Mouse (Mus musculus) MEL (cell line): ENCODE data around the gene Sh2b3. TPM values are rescaled to one million over a fixed set of nuclear protein-coding genes. Genes with fewer than 3 reads are reported as not detected.

ENCODE experiments used
- DNase-seq: peaks from one replicate; pipeline ENCODE4 v3.0.0; 2011; ENCODE audit warnings: low read depth, low spot score
- H3K27ac ChIP-seq: 2 replicates; pipeline ENCODE4 v1.5.1; 2012; ENCODE audit warnings: low read depth, mild to moderate bottlenecking, control low read depth, low read length, moderate library complexity; ENCODE audit not compliant: control insufficient read depth
- H3K27me3 ChIP-seq, 2 experiments: fragments of 150-350 bp in 1 of 2; sonication (generic) in 1 of 2; 2 replicates each; pipeline ENCODE4 v1.6.1; 2012; ENCODE audit warnings: low read length in 2 of 2, mild to moderate bottlenecking in 2 of 2, improper control_type of control experiment in 1 of 2, moderate library complexity in 1 of 2; ENCODE audit not compliant: insufficient read depth in 2 of 2, control insufficient read depth in 1 of 2
- H3K36me3 ChIP-seq, 2 experiments: 2 replicates each; pipeline ENCODE4 v1.6.1; 2012 to 2014; ENCODE audit warnings: low read length in 2 of 2, improper control_type of control experiment in 1 of 2, inconsistent platforms in 1 of 2, mild to moderate bottlenecking in 1 of 2; ENCODE audit not compliant: insufficient read depth in 2 of 2, control insufficient read depth in 1 of 2
- H3K4me1 ChIP-seq, 2 experiments: fragments of 150-350 bp in 1 of 2; sonication (generic) in 1 of 2; 2 replicates each; pipeline ENCODE4 v1.6.1; 2012; ENCODE audit warnings: low read length in 2 of 2, improper control_type of control experiment in 1 of 2, mild to moderate bottlenecking in 1 of 2; ENCODE audit not compliant: insufficient read depth in 2 of 2, control insufficient read depth in 1 of 2
- H3K4me3 ChIP-seq, 2 experiments: fragments of 150-350 bp in 1 of 2; sonication (generic) in 1 of 2; 2 replicates each; pipeline ENCODE4 v1.5.1; 2012; ENCODE audit warnings: low read depth in 2 of 2, low read length in 2 of 2, mild to moderate bottlenecking in 2 of 2, moderate library complexity in 2 of 2, control low read depth in 1 of 2, improper control_type of control experiment in 1 of 2; ENCODE audit not compliant: control insufficient read depth in 1 of 2, insufficient read depth in 1 of 2
- H3K79me2 ChIP-seq: 2 replicates; pipeline ENCODE4 v1.6.1; 2012; ENCODE audit warnings: mild to moderate bottlenecking, low read length, moderate library complexity; ENCODE audit not compliant: control insufficient read depth, poor library complexity, insufficient read depth
- H3K9ac ChIP-seq: 2 replicates; pipeline ENCODE4 v1.6.1; 2012; ENCODE audit warnings: low read depth, mild to moderate bottlenecking, control low read depth, low read length, moderate library complexity; ENCODE audit not compliant: control insufficient read depth, poor library complexity, severe bottlenecking
- H3K9me3 ChIP-seq: fragments of 150-350 bp; sonication (generic); replicated peaks from 2 replicates; pipeline ENCODE4 v1.6.1; 2012; ENCODE audit warnings: mild to moderate bottlenecking, low read length, improper control_type of control experiment, moderate library complexity; ENCODE audit not compliant: insufficient read depth
- CHD2 ChIP-seq: IDR thresholded peaks from 2 replicates; pipeline ENCODE4 v1.6.1; 2011; ENCODE audit warnings: low read length, improper control_type of control experiment
- CTCF ChIP-seq, 3 experiments: IDR thresholded peaks in 2 of 3; conservative IDR thresholded peaks in 1 of 3; 2 replicates each; pipeline ENCODE4 v1.5.1; 2011 to 2012; ENCODE audit warnings: low read length in 3 of 3, low read depth in 2 of 3, mild to moderate bottlenecking in 2 of 3, improper control_type of control experiment in 1 of 3, inconsistent platforms in 1 of 3, mixed read lengths in 1 of 3, moderate library complexity in 1 of 3; ENCODE audit not compliant: control insufficient read depth in 1 of 3, insufficient read depth in 1 of 3, poor library complexity in 1 of 3, severe bottlenecking in 1 of 3
- EP300 ChIP-seq, 2 experiments: IDR thresholded peaks; 2 replicates each; pipeline ENCODE4 v1.6.1; 2011; ENCODE audit warnings: improper control_type of control experiment in 2 of 2, low read length in 2 of 2, low read depth in 1 of 2, mild to moderate bottlenecking in 1 of 2
- ETS1 ChIP-seq: IDR thresholded peaks from 2 replicates; pipeline ENCODE4 v1.6.1; 2012; ENCODE audit warnings: low read depth, mild to moderate bottlenecking, inconsistent platforms, low read length, improper control_type of control experiment, moderate library complexity
- GABPA ChIP-seq: IDR thresholded peaks from 2 replicates; pipeline ENCODE4 v1.6.1; 2012; ENCODE audit warnings: low read depth, mild to moderate bottlenecking, inconsistent platforms, low read length, improper control_type of control experiment, moderate library complexity
- GATA1 ChIP-seq: IDR thresholded peaks from 2 replicates; pipeline ENCODE4 v1.6.1; 2011; ENCODE audit warnings: low read depth, low read length, improper control_type of control experiment
- JUND ChIP-seq: IDR thresholded peaks from 2 replicates; pipeline ENCODE4 v1.6.1; 2011; ENCODE audit warnings: low read depth, mild to moderate bottlenecking, improper control_type of control experiment, low read length
- KAT2A ChIP-seq: conservative IDR thresholded peaks from 2 replicates; pipeline ENCODE4 v1.6.1; 2012; ENCODE audit warnings: low read depth, low read length, improper control_type of control experiment, inconsistent platforms
- MAFK ChIP-seq: IDR thresholded peaks from 2 replicates; pipeline ENCODE4 v1.6.1; 2011; ENCODE audit warnings: low read depth, mild to moderate bottlenecking, low read length, improper control_type of control experiment, borderline replicate concordance
- MAZ ChIP-seq: IDR thresholded peaks from 2 replicates; pipeline ENCODE4 v1.6.1; 2012; ENCODE audit warnings: low read depth, mild to moderate bottlenecking, inconsistent platforms, low read length, improper control_type of control experiment
- MXI1 ChIP-seq: IDR thresholded peaks from 2 replicates; pipeline ENCODE4 v1.6.1; 2011; ENCODE audit warnings: mild to moderate bottlenecking, low read depth, low read length, improper control_type of control experiment
- MYC ChIP-seq: IDR thresholded peaks from 2 replicates; pipeline ENCODE4 v1.6.1; 2011; ENCODE audit warnings: low read depth, mild to moderate bottlenecking, low read length, improper control_type of control experiment, moderate library complexity
- NELFE ChIP-seq: IDR thresholded peaks from 2 replicates; pipeline ENCODE4 v1.6.1; 2011; ENCODE audit warnings: low read depth, low read length, improper control_type of control experiment
- POLR2AphosphoS5 ChIP-seq: IDR thresholded peaks from 2 replicates; pipeline ENCODE4 v1.6.1; 2012; ENCODE audit warnings: low read depth, borderline replicate concordance, mild to moderate bottlenecking, inconsistent platforms, low read length, moderate library complexity, mixed read lengths
- RAD21 ChIP-seq: IDR thresholded peaks from 2 replicates; pipeline ENCODE4 v1.6.1; 2011; ENCODE audit warnings: mild to moderate bottlenecking, low read depth, low read length, improper control_type of control experiment
- RCOR1 ChIP-seq: IDR thresholded peaks from 2 replicates; pipeline ENCODE4 v1.6.1; 2012; ENCODE audit warnings: low read depth, mild to moderate bottlenecking, inconsistent platforms, low read length, improper control_type of control experiment
- SMC3 ChIP-seq: IDR thresholded peaks from 2 replicates; pipeline ENCODE4 v1.6.1; 2011; ENCODE audit warnings: low read depth, low read length, improper control_type of control experiment
- TAL1 ChIP-seq: IDR thresholded peaks from 2 replicates; pipeline ENCODE4 v1.6.1; 2012; ENCODE audit warnings: mild to moderate bottlenecking, inconsistent platforms, low read length, moderate library complexity, mixed read lengths
- TCF12 ChIP-seq: IDR thresholded peaks from 2 replicates; pipeline ENCODE4 v1.6.1; 2014; ENCODE audit warnings: low read depth, mild to moderate bottlenecking, inconsistent platforms, low read length, improper control_type of control experiment, moderate library complexity
- UBTF ChIP-seq: IDR thresholded peaks from 2 replicates; pipeline ENCODE4 v1.6.1; 2012; ENCODE audit warnings: low read depth, mild to moderate bottlenecking, inconsistent platforms, low read length, improper control_type of control experiment, moderate library complexity, borderline replicate concordance; ENCODE audit not compliant: insufficient read depth
- USF1 ChIP-seq: IDR thresholded peaks from 2 replicates; pipeline ENCODE4 v1.6.1; 2014; ENCODE audit warnings: low read depth, mild to moderate bottlenecking, inconsistent platforms, low read length, improper control_type of control experiment, moderate library complexity
- USF2 ChIP-seq, 2 experiments: IDR thresholded peaks; 2 replicates each; pipeline ENCODE4 v1.6.1; 2011 to 2012; ENCODE audit warnings: improper control_type of control experiment in 2 of 2, low read length in 2 of 2, borderline replicate concordance in 1 of 2, inconsistent platforms in 1 of 2, low read depth in 1 of 2, mild to moderate bottlenecking in 1 of 2; ENCODE audit not compliant: insufficient read depth in 1 of 2
- ZC3H11A ChIP-seq: IDR thresholded peaks from 2 replicates; pipeline ENCODE4 v1.6.1; 2012; ENCODE audit warnings: low read depth, mild to moderate bottlenecking, inconsistent platforms, low read length, improper control_type of control experiment
- ZKSCAN1 ChIP-seq: IDR thresholded peaks from 2 replicates; pipeline ENCODE4 v1.6.1; 2012; ENCODE audit warnings: low read depth, mild to moderate bottlenecking, inconsistent platforms, low read length, improper control_type of control experiment, moderate library complexity
- ZMIZ1 ChIP-seq: IDR thresholded peaks from 2 replicates; pipeline ENCODE4 v1.6.1; 2012; ENCODE audit warnings: low read depth, mild to moderate bottlenecking, inconsistent platforms, low read length, improper control_type of control experiment, moderate library complexity
- polyA plus RNA-seq, 2 experiments: library from polyadenylated mRNA; stranded (reverse) in 1 of 2; unstranded in 1 of 2; fragments of >175 nt in 1 of 2; fragments of >200 nt in 1 of 2; gene quantifications; 2 replicates each; pipeline versions ENCODE4 v1.2.1 to v1.2.4; 2012; ENCODE audit warnings: low replicate concordance in 2 of 2, low read depth in 1 of 2; ENCODE audit not compliant: insufficient read length in 2 of 2, insufficient read depth in 1 of 2, missing spikeins in 1 of 2
- total RNA-seq: library from RNA; depleted of rRNA; stranded (reverse); fragments of 300-350 nt; gene quantifications from 2 replicates; pipeline ENCODE4 v1.2.3, GENCODE M21; 2012

Sh2b3 gene
- total and polyA plus RNA-seq, 3 experiments: 14.0 to 43.2 TPM; not detected in 1

DNA sequence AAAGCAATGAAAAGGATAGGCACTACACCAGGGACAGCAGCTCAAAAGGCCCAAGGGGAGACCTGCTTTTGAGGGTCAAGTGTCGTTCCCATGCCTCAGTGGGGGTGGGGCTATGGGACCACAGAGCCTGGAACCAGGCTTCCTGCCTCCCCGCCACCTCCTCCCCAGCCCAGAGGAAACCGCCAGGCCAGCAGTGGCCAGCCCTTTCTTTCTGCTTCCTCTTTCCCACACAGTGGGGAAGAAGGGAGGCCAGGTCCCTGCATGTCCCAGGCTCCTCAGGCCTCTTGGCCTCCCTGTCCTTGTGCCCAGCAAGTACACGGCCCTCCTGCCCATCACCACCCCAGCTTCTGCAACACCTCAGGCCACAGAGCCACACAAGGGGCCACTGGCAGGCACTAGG lies 13.3 kb downstream of the Sh2b3 start:
- Histone ChIP-seq H3K4me1 (no peaks in the 10 kb centered on the region), H3K27ac (no peak overlapping the region), H3K27me3 (no peaks in the 10 kb centered on the region), H3K9ac (no peak overlapping the region), H3K9me3 (no peaks in the 10 kb centered on the region), H3K4me3 (no peak overlapping the region)
- no peak for DNase-seq
- TF ChIP-seq MAFK: no peak
- no peak for TF ChIP-seq ETS1
- no peak for TF ChIP-seq USF1
- TF ChIP-seq KAT2A: no peak
- TF ChIP-seq, all 39 proteins: peak for 0
- H3K36me3 ChIP-seq: peaks cover 0 to 13% of the 10 kb centered on the region in 2 experiments
- peaks cover 4% of the 10 kb centered on the region; the same call in 1 of the 2 replicates for H3K79me2 ChIP-seq

DNA sequence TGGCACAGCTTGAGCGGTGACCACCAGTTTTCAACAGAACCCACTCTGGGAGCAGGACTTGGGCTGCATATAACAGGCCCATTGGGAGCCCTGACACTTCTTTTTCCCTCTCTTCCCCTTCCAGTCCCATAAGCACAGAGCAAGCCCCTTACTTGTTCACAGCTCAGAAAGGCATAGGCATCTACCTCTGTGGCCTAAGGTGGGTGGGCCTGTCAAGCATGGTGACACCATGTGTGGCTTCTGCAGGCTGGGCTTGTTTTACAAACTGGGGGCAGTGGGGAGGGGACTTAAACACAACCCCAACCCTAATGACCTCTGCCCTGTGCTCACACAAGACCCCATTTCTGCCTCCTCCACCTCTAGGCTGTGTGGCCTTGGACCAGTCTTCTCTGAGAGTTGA lies 13.8 kb downstream of the Sh2b3 start:
- no peak overlapping the region for H3K27ac ChIP-seq
- H3K27me3 ChIP-seq: no peaks in the 10 kb centered on the region
- H3K4me1 ChIP-seq: no peaks in the 10 kb centered on the region
- H3K4me3 ChIP-seq: no peak overlapping the region
- no peak for TF ChIP-seq TCF12
- TF ChIP-seq USF1: no peak
- TF ChIP-seq ZMIZ1: no peak
- no peak for TF ChIP-seq MAZ
- TF ChIP-seq JUND: no peak
- TF ChIP-seq MYC: no peak
- TF ChIP-seq ZKSCAN1: no peak
- no peak for TF ChIP-seq GATA1
- TF ChIP-seq POLR2AphosphoS5: no peak
- TF ChIP-seq MXI1: no peak
- TF ChIP-seq, all 39 proteins: peak for 0
- H3K9me3 ChIP-seq: no peaks in the 10 kb centered on the region
- no peak for DNase-seq
- peaks cover 0 to 15% of the 10 kb centered on the region in 2 experiments for H3K36me3 ChIP-seq
- H3K79me2 ChIP-seq: peaks cover 4% of the 10 kb centered on the region; the same call in 1 of the 2 replicates
- H3K9ac ChIP-seq: no peak overlapping the region

DNA sequence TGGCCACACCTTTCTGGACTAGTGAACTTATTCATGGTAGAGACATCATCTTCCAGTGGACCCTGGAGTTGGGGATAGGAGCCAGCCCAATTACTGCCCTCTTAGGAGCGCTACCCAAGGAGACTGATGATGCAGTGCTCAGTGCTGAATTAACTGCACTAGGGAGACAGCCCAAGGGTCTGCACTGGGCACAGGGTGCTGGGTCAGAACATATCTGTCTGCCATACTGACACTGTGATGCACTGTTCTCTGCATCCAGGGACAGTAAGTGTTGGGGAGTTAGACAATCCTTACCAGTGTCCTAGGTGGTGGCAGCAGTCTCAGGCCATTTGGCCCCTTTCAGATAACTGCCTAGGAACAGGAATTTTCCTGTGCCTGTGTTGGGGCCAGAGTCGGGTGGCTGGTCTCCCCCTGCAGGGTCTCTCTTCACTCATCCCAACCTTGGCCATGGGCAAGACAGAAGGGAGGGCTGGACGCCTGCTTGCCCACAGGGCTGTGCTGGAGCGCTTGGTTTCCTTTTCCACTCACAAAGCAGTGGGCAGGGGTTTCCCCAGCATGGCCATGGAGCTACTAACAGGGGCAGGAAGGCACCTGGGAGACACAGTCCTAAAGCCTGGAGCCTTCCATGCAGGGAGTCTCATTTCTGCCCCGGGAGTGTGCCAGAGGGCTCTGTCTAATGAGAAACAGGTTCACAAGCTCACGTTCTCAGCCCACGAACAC lies 14.5 kb downstream of the Sh2b3 start:
- Histone ChIP-seq H3K4me3 (no peak overlapping the region), H3K4me1 (no peaks in the 10 kb centered on the region), H3K9ac (no peak overlapping the region), H3K27me3 (no peaks in the 10 kb centered on the region), H3K27ac (no peak overlapping the region), H3K79me2 (no peaks in the 10 kb centered on the region), H3K9me3 (no peaks in the 10 kb centered on the region), H3K36me3 (peaks cover 0 to 15% of the 10 kb centered on the region in 2 experiments)
- DNase-seq: no peak
- TF ChIP-seq CHD2 (no peak), MAFK (no peak), UBTF (no peak), TCF12 (no peak), TAL1 (no peak), GABPA (no peak), NELFE (no peak), MAZ (no peak), USF2 (IDR thresholded peaks at IDR 0.05; ENCODE audit: borderline replicate concordance in 1 of 2, insufficient read depth in 1 of 2, low read depth in 1 of 2, low read length in 2 of 2) (no peak), RAD21 (no peak), EP300 (IDR thresholded peaks at IDR 0.05; ENCODE audit: low read depth in 1 of 2, low read length in 2 of 2) (no peak), ZC3H11A (no peak), SMC3 (no peak), JUND (no peak), RCOR1 (no peak), CTCF (IDR thresholded peaks at IDR 0.05 in 2 of 3, conservative IDR thresholded peaks at IDR 0.05 in 1 of 3; ENCODE audit: control insufficient read depth in 1 of 3, insufficient read depth in 1 of 3, low read depth in 2 of 3, low read length in 3 of 3, poor library complexity in 1 of 3, severe bottlenecking in 1 of 3) (no peak)
